Comparison of ENCODE assay signal across 28 mouse cellular contexts in genomic region chr4:141568966-141569365, GRCm38 (mm10). TPM values are rescaled to one million over a fixed set of nuclear protein-coding genes. Genes with fewer than 3 reads are reported as not detected.
DNase-seq lines count a peak whose midpoint lies in the region; ATAC-seq and TF ChIP-seq lines count a peak whose summit lies in the region.
"Had no signal": no experiment of that assay in that cellular context is flagged by ENCODE, and none has a peak within 500 bp of the region (broad histone marks: within the 10 kb centered on the region; RNA-seq: fewer than 3 reads in every experiment).

No protein-coding gene starts in this region.

- ATAC-seq in megakaryocyte, adult 5-6 weeks (ENCODE audit: poor library complexity, severe bottlenecking), result peak; percentile 28
- ATAC-seq: CD4-positive, CD25-positive, alpha-beta regulatory T cell, adult 4 months; forebrain, embryonic 14.5 days had no signal

- no peak for DNase-seq in gastrocnemius, adult 2 months
- DNase-seq in gastrocnemius, postnatal 25 days, result no peak
- DNase-seq in 3T3-L1 (ENCODE audit: low read depth, low spot score) (peak; percentile 48), ES-CJ7 (ENCODE audit: low read depth, low spot score) (peak; percentile 59)
- DNase-seq in Muller cell, postnatal 12 days (ENCODE audit: inconsistent ontology term), result no peak
- DNase-seq in B cell, adult 2 months, result no peak
- DNase-seq: adrenal gland, adult 8-10 months; cerebellum, adult 9-10 months; gastrocnemius, postnatal 10 days; heart, adult 18-20 months; heart, postnatal 14 days; kidney, adult 11 months; layer of hippocampus, adult 9-11 months; left cerebral cortex, postnatal 4 days had no signal

- H3K4me3 ChIP-seq in gastrocnemius, adult 2 months, result no peak overlapping the region
- H3K4me3 ChIP-seq: embryonic facial prominence, embryonic 15.5 days; heart, embryonic 13.5 days; hindbrain, embryonic 13.5 days; left cerebral cortex, adult 2 months; limb, embryonic 15.5 days; liver, embryonic 15.5 days; neural tube, embryonic 15.5 days had no signal

- no peak for TF ChIP-seq CTCF in gastrocnemius, adult 2 months (IDR thresholded peaks at IDR 0.05)

- intact Hi-C loops in gastrocnemius, adult 2 months (cut with DNase I), result no loop called here

- H3K27ac ChIP-seq in gastrocnemius, adult 2 months, result peak overlapping the region; percentile 83
- H3K27ac ChIP-seq: embryonic facial prominence, embryonic 15.5 days; heart, embryonic 13.5 days; hindbrain, embryonic 13.5 days; kidney, postnatal 0 days; limb, embryonic 15.5 days; neural tube, embryonic 15.5 days; stomach, postnatal 0 days had no signal

RNA-seq across cellular contexts. Expression of gene Spen, which starts 30.6 kb away (rescaled TPM):
- total RNA-seq in gastrocnemius, adult 2 months (2021), result 10 to 100 TPM; 23.3 to 25.1 TPM
- total RNA-seq in gastrocnemius, postnatal 25 days (2021), result 10 to 100 TPM; 18.6 to 19.9 TPM
- 30.4 and 34.2 TPM in 2 replicates for total RNA-seq in megakaryocyte, adult 5-6 weeks (2015)
- 28.7 and 39.3 TPM in 2 replicates for total RNA-seq in megakaryocyte, adult 5-6 weeks (2017)

RNA-seq across cellular contexts. Expression of gene Fblim1, which starts 36.9 kb away (rescaled TPM):
- total RNA-seq in gastrocnemius, adult 2 months (2021), result 1 to 10 TPM; 1.1 to 1.5 TPM
- total RNA-seq in gastrocnemius, postnatal 25 days (2021), result 1 to 10 TPM; 1.5 to 4.7 TPM
- total RNA-seq in megakaryocyte, adult 5-6 weeks (2015), result not detected in 2 replicates
- total RNA-seq in megakaryocyte, adult 5-6 weeks (2017), result not detected in 2 replicates
- total RNA-seq: common myeloid progenitor, adult 5-6 weeks; MEL had no signal

RNA-seq across cellular contexts. Expression of gene Tmem82, which starts 49.5 kb away (rescaled TPM):
- total RNA-seq in gastrocnemius, adult 2 months (2021), result 1 to 10 TPM in 1 of 2 experiments, under 1 TPM in 1; 0.61 to 3.2 TPM
- total RNA-seq in gastrocnemius, postnatal 25 days (2021), result 1 to 10 TPM; 1.2 to 2.3 TPM
- total RNA-seq in megakaryocyte, adult 5-6 weeks (2015), result 0.16 TPM in 1 of 2 replicates, not detected in the other
- 0.26 TPM in 1 of 2 replicates, not detected in the other for total RNA-seq in megakaryocyte, adult 5-6 weeks (2017)
- total RNA-seq: MEL had no signal

RNA-seq across cellular contexts. Expression of gene Slc25a34, which starts 54.7 kb away (rescaled TPM):
- 10 to 100 TPM; 10.3 to 26.9 TPM for total RNA-seq in gastrocnemius, adult 2 months (2021)
- 10 to 100 TPM; 14.7 to 14.8 TPM for total RNA-seq in gastrocnemius, postnatal 25 days (2021)
- not detected in 2 replicates for total RNA-seq in megakaryocyte, adult 5-6 weeks (2015)
- not detected in 2 replicates for total RNA-seq in megakaryocyte, adult 5-6 weeks (2017)
- total RNA-seq: MEL had no signal

Comparison
In these comparisons a context has a peak if more than half of its experiments do, and no peak if none do; other contexts are left out.
1. DNase-seq: peak in 3T3-L1 (single experiment) and ES-CJ7 (single experiment); none in gastrocnemius, adult 2 months (single experiment), gastrocnemius, postnatal 25 days (single experiment), Muller cell, postnatal 12 days (single experiment) and B cell, adult 2 months (0 of 2).